ENCODE assay signal across 11 mouse cellular contexts in genomic region chr14:118363391-118363821, GRCm38 (mm10).
DNase-seq lines count a peak whose midpoint lies in the region; ATAC-seq lines count a peak whose summit lies in the region.
"Had no signal": no experiment of that assay in that cellular context is flagged by ENCODE, and none has a peak within 500 bp of the region (broad histone marks: within the 10 kb centered on the region; RNA-seq: fewer than 3 reads in every experiment).

No protein-coding gene starts in this region.

- WGBS in kidney, embryonic 16.5 days, result 36% methylated on average over 21 of the region's 21 CpGs
- WGBS in hindbrain, embryonic 15.5 days, result 52% methylated on average over 21 of the region's 21 CpGs
- 29% methylated on average over 21 of the region's 21 CpGs for WGBS in neural tube, embryonic 12.5 days

- H3K9ac ChIP-seq in kidney, embryonic 16.5 days (replicated peaks; ENCODE audit: low read length), result no peak overlapping the region
- no peak overlapping the region for H3K9ac ChIP-seq in hindbrain, embryonic 15.5 days
- H3K9ac ChIP-seq in neural tube, embryonic 12.5 days, result no peak overlapping the region
- H3K9ac ChIP-seq: liver, embryonic 14.5 days had no signal

- H3K4me2 ChIP-seq in kidney, embryonic 16.5 days (replicated peaks; ENCODE audit: low read depth, low read length), result peak overlapping the region; percentile 38
- peak overlapping the region; percentile 44 for H3K4me2 ChIP-seq in hindbrain, embryonic 15.5 days
- peak overlapping the region; percentile 41 for H3K4me2 ChIP-seq in neural tube, embryonic 12.5 days (replicated peaks)

- no peaks in the 10 kb centered on the region for H3K4me1 ChIP-seq in kidney, embryonic 16.5 days (ENCODE audit: insufficient read depth, low read length)
- peaks cover 13% of the 10 kb centered on the region; the same call in 1 of the 2 replicates for H3K4me1 ChIP-seq in hindbrain, embryonic 15.5 days (replicated peaks)
- H3K4me1 ChIP-seq in neural tube, embryonic 12.5 days, result peaks cover 5% of the 10 kb centered on the region

- H3K36me3 ChIP-seq in kidney, embryonic 16.5 days (ENCODE audit: insufficient read depth, low read length), result no peaks in the 10 kb centered on the region
- no peaks in the 10 kb centered on the region for H3K36me3 ChIP-seq in hindbrain, embryonic 15.5 days
- no peaks in the 10 kb centered on the region for H3K36me3 ChIP-seq in neural tube, embryonic 12.5 days
- H3K36me3 ChIP-seq: heart, embryonic 10.5 days had no signal

- no peak overlapping the region for H3K27ac ChIP-seq in kidney, embryonic 16.5 days (ENCODE audit: low read length)
- H3K27ac ChIP-seq in hindbrain, embryonic 15.5 days (replicated peaks), result 0 out of 2 replicates have a peak overlapping the region, but pooled peaks have one; percentile 39
- no peak overlapping the region for H3K27ac ChIP-seq in neural tube, embryonic 12.5 days
- H3K27ac ChIP-seq: heart, embryonic 10.5 days; liver, embryonic 14.5 days; macrophage had no signal

- ATAC-seq in kidney, embryonic 16.5 days (ENCODE audit: low FRiP score, low TSS enrichment), result no peak
- ATAC-seq in hindbrain, embryonic 15.5 days (ENCODE audit: low FRiP score, low read depth), result peak; percentile 51
- ATAC-seq in neural tube, embryonic 12.5 days (ENCODE audit: low FRiP score, low read depth), result peak; percentile 72

- peak overlapping the region; percentile 26 for H3K4me3 ChIP-seq in kidney, embryonic 16.5 days (ENCODE audit: low read length)
- peak overlapping the region; percentile 14 for H3K4me3 ChIP-seq in hindbrain, embryonic 15.5 days
- no peak overlapping the region for H3K4me3 ChIP-seq in neural tube, embryonic 12.5 days
- H3K4me3 ChIP-seq: heart, embryonic 10.5 days had no signal

- DNase-seq in embryo, embryonic 10.5 days (ENCODE audit: low spot score), result peak; percentile 22
- DNase-seq in embryo, embryonic 9.5 days (ENCODE audit: extremely low spot score), result no peak
- DNase-seq in kidney, adult 8-10 months, result no peak
- DNase-seq in adrenal gland, adult 8-10 months, result no peak
- no peak for DNase-seq in cerebellum, adult 18-20 months

- H3K27me3 ChIP-seq in kidney, embryonic 16.5 days (ENCODE audit: insufficient read depth, low read length), result no peaks in the 10 kb centered on the region
- H3K27me3 ChIP-seq in hindbrain, embryonic 15.5 days, result no peaks in the 10 kb centered on the region
- 0 out of 2 replicates have a peak, but pooled peaks cover 3% of the 10 kb centered on the region for H3K27me3 ChIP-seq in neural tube, embryonic 12.5 days (replicated peaks)

- H3K9me3 ChIP-seq in kidney, embryonic 16.5 days (ENCODE audit: low read length), result no peaks in the 10 kb centered on the region
- no peaks in the 10 kb centered on the region for H3K9me3 ChIP-seq in hindbrain, embryonic 15.5 days
- no peaks in the 10 kb centered on the region for H3K9me3 ChIP-seq in neural tube, embryonic 12.5 days
- H3K9me3 ChIP-seq: heart, embryonic 10.5 days had no signal
